Mouse (Mus musculus): ENCODE results near the gene Erh.

Gene Erh

GRCm38 (mm10) chr12:80615371-80616257 is 28.5 kb downstream of the Erh start:
- DNase-seq (ENCODE audit: low read depth, low spot score), result peak; percentile 62

- DNase-seq (ENCODE audit: low read depth, low spot score), result no peak
Observed at GRCm38 (mm10) chr12:80612113-80612791, 31.9 kb downstream of the Erh start.

GRCm38 (mm10) chr12:80609928-80610327 is 34.2 kb downstream of the Erh start:
- DNase-seq (ENCODE audit: low read depth, low spot score), result no peak

GRCm38 (mm10) chr12:80608576-80608975 is 35.6 kb downstream of the Erh start:
- DNase-seq (ENCODE audit: low read depth, low spot score), result no peak

- no peak for DNase-seq (ENCODE audit: low read depth, low spot score)
Observed at GRCm38 (mm10) chr12:80604218-80604617, 39.9 kb downstream of the Erh start.

- no peak for DNase-seq (ENCODE audit: low read depth, low spot score)
Observed at GRCm38 (mm10) chr12:80603566-80603965, 40.6 kb downstream of the Erh start.

GRCm38 (mm10) chr12:80602432-80602831 is 41.7 kb downstream of the Erh start:
- DNase-seq (ENCODE audit: low read depth, low spot score), result no peak

GRCm38 (mm10) chr12:80601597-80602269 is 42.4 kb downstream of the Erh start:
- no peak for DNase-seq (ENCODE audit: low read depth, low spot score)

- DNase-seq (ENCODE audit: low read depth, low spot score), result no peak
Observed at GRCm38 (mm10) chr12:80598756-80599155, 45.4 kb downstream of the Erh start.

- DNase-seq (ENCODE audit: low read depth, low spot score), result no peak
Observed at GRCm38 (mm10) chr12:80598236-80598635, 45.9 kb downstream of the Erh start.

GRCm38 (mm10) chr12:80595968-80596367 is 48.2 kb downstream of the Erh start:
- no peak for DNase-seq (ENCODE audit: low read depth, low spot score)

GRCm38 (mm10) chr12:80595566-80595965 is 48.6 kb downstream of the Erh start:
- no peak for DNase-seq (ENCODE audit: low read depth, low spot score)

GRCm38 (mm10) chr12:80594781-80595180 is 49.4 kb downstream of the Erh start:
- no peak for DNase-seq (ENCODE audit: low read depth, low spot score)

- no peak for DNase-seq (ENCODE audit: low read depth, low spot score)
Observed at GRCm38 (mm10) chr12:80594141-80594540, 50.0 kb downstream of the Erh start.

GRCm38 (mm10) chr12:80584973-80585372 is 59.2 kb downstream of the Erh start:
- no peak for DNase-seq (ENCODE audit: low read depth, low spot score)

Measured in R1 (cell line).